8 mouse cellular contexts compared by ENCODE assay signal in the genomic region with DNA sequence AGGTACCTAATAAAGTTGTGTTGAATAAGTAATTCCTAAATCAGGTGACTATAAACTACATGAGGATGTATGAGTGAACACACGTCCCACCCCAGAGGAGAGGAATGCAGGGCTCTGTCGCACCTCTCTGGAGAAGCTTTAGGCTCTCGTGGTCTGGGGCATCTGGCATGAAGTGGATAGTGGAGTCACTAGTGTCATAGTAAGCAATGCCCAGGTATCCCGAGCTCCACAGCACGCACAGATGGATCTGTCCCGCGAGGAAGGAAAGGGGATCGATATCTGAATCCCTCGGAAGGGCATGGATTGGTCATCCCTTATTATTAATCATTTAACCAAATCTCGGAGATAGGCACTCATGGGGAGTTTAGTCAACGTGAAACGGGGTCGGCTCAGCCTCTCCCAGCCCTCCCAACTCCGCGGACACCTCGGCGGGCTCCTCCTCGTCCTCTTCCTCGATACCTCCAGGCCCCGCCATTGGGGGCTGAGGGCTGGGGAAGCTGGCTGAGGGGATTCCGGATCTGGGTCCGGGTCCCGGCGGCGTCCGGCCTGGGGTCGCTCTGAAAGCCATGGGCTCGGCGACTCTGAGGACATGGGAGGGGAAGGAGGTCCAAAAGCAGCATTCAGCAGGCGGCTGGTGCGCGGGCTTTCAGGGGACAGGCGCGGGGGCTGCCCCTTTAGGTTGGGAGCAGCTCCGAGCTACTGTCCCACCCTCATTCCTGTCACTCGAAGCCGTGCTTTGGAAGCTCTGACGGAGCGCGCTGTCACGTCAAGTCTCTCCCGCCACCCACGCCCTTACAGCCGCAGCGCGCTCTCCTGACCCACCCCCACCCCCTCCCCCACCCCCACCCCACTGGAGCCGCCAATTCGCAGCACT. TPM values are rescaled to one million over a fixed set of nuclear protein-coding genes. Genes with fewer than 3 reads are reported as not detected.
DNase-seq lines count a peak whose midpoint lies in the region; ATAC-seq and TF ChIP-seq lines count a peak whose summit lies in the region.

No protein-coding gene starts in this region.

- TF ChIP-seq CTCF in kidney, adult 2 months (conservative IDR thresholded peaks at IDR 0.05; ENCODE audit: insufficient read depth, insufficient read length, low read depth, low read length) = no peak
- no peak for TF ChIP-seq CTCF in forebrain, postnatal 0 days (IDR thresholded peaks at IDR 0.05; ENCODE audit: low read depth)

- peak overlapping the region; percentile 47 for H3K4me3 ChIP-seq in kidney, adult 2 months (ENCODE audit: insufficient read depth, low read depth, low read length)
- peak overlapping the region; percentile 44 for H3K4me3 ChIP-seq in forebrain, postnatal 0 days (ENCODE audit: low read depth, low read length)
- peak overlapping the region; percentile 56 for H3K4me3 ChIP-seq in macrophage (ENCODE audit: inconsistent target)

- peaks cover 15% of the 10 kb centered on the region for H3K4me1 ChIP-seq in kidney, adult 2 months (ENCODE audit: control insufficient read depth, insufficient read depth, low read length)
- peaks cover 5% of the 10 kb centered on the region; the same call in 1 of the 2 replicates for H3K4me1 ChIP-seq in forebrain, postnatal 0 days (ENCODE audit: insufficient read depth)

- peak; percentile 80 for ATAC-seq in forebrain, postnatal 0 days
- ATAC-seq in activated CD4-positive, CD25-positive, alpha-beta regulatory T cell, adult 4 months = no peak

- no peaks in the 10 kb centered on the region for H3K27me3 ChIP-seq in kidney, adult 2 months (replicated peaks; ENCODE audit: control insufficient read depth, insufficient read depth, low read length)
- no peaks in the 10 kb centered on the region for H3K27me3 ChIP-seq in forebrain, postnatal 0 days (ENCODE audit: insufficient read depth, low read length)

- H3K9ac ChIP-seq in forebrain, postnatal 0 days = peak overlapping the region; percentile 68

- WGBS in kidney, adult 2 months = 4% methylated on average over 48 of the region's 48 CpGs
- WGBS in forebrain, postnatal 0 days = 7% methylated on average over 44 of the region's 48 CpGs
- WGBS in macrophage (ENCODE audit: missing documents) = 3% methylated on average over 43 of the region's 48 CpGs

- 0 out of 2 replicates have a peak overlapping the region, but pooled peaks have one; percentile 3 for H3K27ac ChIP-seq in kidney, adult 2 months (ENCODE audit: insufficient read depth, low read depth, low read length)
- peak overlapping the region; percentile 72 for H3K27ac ChIP-seq in forebrain, postnatal 0 days (ENCODE audit: low read depth, low read length)
- H3K27ac ChIP-seq in macrophage = peak overlapping the region; percentile 96

- no peak for TF ChIP-seq POLR2A in kidney, adult 2 months (IDR thresholded peaks at IDR 0.05; ENCODE audit: low read depth, low read length)

- H3K9me3 ChIP-seq in forebrain, postnatal 0 days (ENCODE audit: low read length) = no peaks in the 10 kb centered on the region

- H3K4me2 ChIP-seq in forebrain, postnatal 0 days (ENCODE audit: low read depth) = peak overlapping the region; percentile 99

- DNase-seq in kidney, adult 2 months = no peak
- no peak for DNase-seq in kidney, postnatal 36 days
- peak; percentile 16 for DNase-seq in R1 (ENCODE audit: low read depth, low spot score)
- no peak for DNase-seq in forebrain, postnatal 0 days
- DNase-seq in layer of hippocampus, adult 18-20 months (ENCODE audit: low spot score in 2 of 2) = no peak
- no peak for DNase-seq in gastrocnemius, postnatal 4 days (ENCODE audit: low spot score in 2 of 2)

- H3K36me3 ChIP-seq in kidney, adult 2 months (ENCODE audit: control insufficient read depth, insufficient read depth, low read length) = no peaks in the 10 kb centered on the region
- no peaks in the 10 kb centered on the region for H3K36me3 ChIP-seq in forebrain, postnatal 0 days (ENCODE audit: insufficient read depth)
- no peaks in the 10 kb centered on the region for H3K36me3 ChIP-seq in macrophage (ENCODE audit: inconsistent target)

- peaks cover 13% of the 10 kb centered on the region; the same call in 1 of the 2 replicates for H3K79me2 ChIP-seq in macrophage (ENCODE audit: inconsistent target)

RNA-seq across cellular contexts. Expression of gene Msh5, which starts 0.5 kb away (rescaled TPM):
- polyA plus RNA-seq in kidney, adult 2 months (2012; rRNA removed) = 1.6 and 2.4 TPM in 2 replicates
- total RNA-seq in forebrain, postnatal 0 days (2014; rRNA removed) = 1.3 and 2.2 TPM in 2 replicates
- 1.1 and 1.3 TPM in 2 replicates for polyA plus RNA-seq in forebrain, postnatal 0 days (2015; fragmentation: Nextera tagmentation; extraction: Ambion mirVana)
- total RNA-seq in macrophage (2018; cell fraction: chromatin; rRNA removed) = 10 to 100 TPM in 10 of 26 experiments, 1 to 10 TPM in 16; 3.4 to 16.1 (median 8.3) TPM
- 1 to 10 TPM in 6 of 26 experiments, under 1 TPM in 20; 0.12 to 1.8 (median 0.55) TPM for total RNA-seq in macrophage (2018; cell fraction: cytosol; rRNA removed)
- total RNA-seq in macrophage (2018; cell fraction: nucleus; rRNA removed) = 10 to 100 TPM in 2 of 26 experiments, 1 to 10 TPM in 24; 1.8 to 21.5 (median 5.8) TPM
- 0.48 to 0.51 TPM (median 0.50 TPM) in 3 replicates for polyA plus RNA-seq in macrophage (2018)
- polyA plus RNA-seq in activated CD4-positive, CD25-positive, alpha-beta regulatory T cell, adult 4 months (2017; shearing (Covaris generic)) = 1 to 10 TPM; 1.3 to 1.6 TPM
- total RNA-seq in layer of hippocampus, adult 18-20 months (2021) = 1 to 10 TPM; 1.5 to 1.6 TPM
- total RNA-seq in gastrocnemius, postnatal 4 days (2021) = 1 to 10 TPM; 4.5 to 5.4 TPM

RNA-seq across cellular contexts. Expression of gene Clic1, which starts 3.7 kb away (rescaled TPM):
- 105 and 117 TPM in 2 replicates for polyA plus RNA-seq in kidney, adult 2 months (2012; rRNA removed)
- total RNA-seq in forebrain, postnatal 0 days (2014; rRNA removed) = 26.8 and 29.3 TPM in 2 replicates
- 47.9 and 50.5 TPM in 2 replicates for polyA plus RNA-seq in forebrain, postnatal 0 days (2015; fragmentation: Nextera tagmentation; extraction: Ambion mirVana)
- total RNA-seq in macrophage (2018; cell fraction: chromatin; rRNA removed) = 10 to 100 TPM; 16.4 to 97.6 (median 62.9) TPM
- total RNA-seq in macrophage (2018; cell fraction: cytosol; rRNA removed) = 100 to 1,000 TPM; 271 to 390 (median 328) TPM
- 100 to 1,000 TPM in 14 of 26 experiments, 10 to 100 TPM in 12; 34.4 to 199 (median 109) TPM for total RNA-seq in macrophage (2018; cell fraction: nucleus; rRNA removed)
- polyA plus RNA-seq in macrophage (2018) = 359 to 667 TPM (median 372 TPM) in 3 replicates
- polyA plus RNA-seq in activated CD4-positive, CD25-positive, alpha-beta regulatory T cell, adult 4 months (2017; shearing (Covaris generic)) = 100 to 1,000 TPM; 464 to 670 TPM
- total RNA-seq in layer of hippocampus, adult 18-20 months (2021) = 1 to 10 TPM; 7.7 to 8.3 TPM
- total RNA-seq in gastrocnemius, postnatal 4 days (2021) = 10 to 100 TPM; 87.2 to 89.7 TPM

RNA-seq across cellular contexts. Expression of gene Ddah2, which starts 12.8 kb away (rescaled TPM):
- polyA plus RNA-seq in kidney, adult 2 months (2012; rRNA removed) = 37.7 and 41.0 TPM in 2 replicates
- 167 and 220 TPM in 2 replicates for total RNA-seq in forebrain, postnatal 0 days (2014; rRNA removed)
- polyA plus RNA-seq in forebrain, postnatal 0 days (2015; fragmentation: Nextera tagmentation; extraction: Ambion mirVana) = 261 and 299 TPM in 2 replicates
- 10 to 100 TPM in 2 of 26 experiments, 1 to 10 TPM in 22, under 1 TPM in 1, not detected in 1; 0.85 to 15.2 (median 3.4) TPM for total RNA-seq in macrophage (2018; cell fraction: chromatin; rRNA removed)
- total RNA-seq in macrophage (2018; cell fraction: cytosol; rRNA removed) = 1 to 10 TPM; 1.4 to 6.7 (median 3.3) TPM
- 10 to 100 TPM in 1 of 26 experiments, 1 to 10 TPM in 22, under 1 TPM in 2, not detected in 1; 0.68 to 12.2 (median 2.8) TPM for total RNA-seq in macrophage (2018; cell fraction: nucleus; rRNA removed)
- polyA plus RNA-seq in macrophage (2018) = 3.3 to 9.6 TPM (median 4.8 TPM) in 3 replicates
- polyA plus RNA-seq in activated CD4-positive, CD25-positive, alpha-beta regulatory T cell, adult 4 months (2017; shearing (Covaris generic)) = 1 to 10 TPM in 1 of 2 experiments, under 1 TPM in 1; 0.36 to 1.8 TPM
- total RNA-seq in layer of hippocampus, adult 18-20 months (2021) = 10 to 100 TPM in 1 of 2 experiments, 1 to 10 TPM in 1; 9.4 to 11.0 TPM
- total RNA-seq in gastrocnemius, postnatal 4 days (2021) = 100 to 1,000 TPM; 108 to 109 TPM

RNA-seq across cellular contexts. Expression of gene Sapcd1, which starts 18.2 kb away (rescaled TPM):
- polyA plus RNA-seq in kidney, adult 2 months (2012; rRNA removed) = 0.69 and 0.77 TPM in 2 replicates
- 2.2 and 2.7 TPM in 2 replicates for total RNA-seq in forebrain, postnatal 0 days (2014; rRNA removed)
- 1.6 TPM in 2 replicates for polyA plus RNA-seq in forebrain, postnatal 0 days (2015; fragmentation: Nextera tagmentation; extraction: Ambion mirVana)
- total RNA-seq in macrophage (2018; cell fraction: chromatin; rRNA removed) = 1 to 10 TPM in 7 of 26 experiments, under 1 TPM in 1, not detected in 18; 0.82 to 2.5 (median 1.5) TPM
- not detected for total RNA-seq in macrophage (2018; cell fraction: cytosol; rRNA removed)
- total RNA-seq in macrophage (2018; cell fraction: nucleus; rRNA removed) = not detected
- polyA plus RNA-seq in macrophage (2018) = not detected in 3 replicates
- 1 to 10 TPM; 1.8 to 2.1 TPM for polyA plus RNA-seq in activated CD4-positive, CD25-positive, alpha-beta regulatory T cell, adult 4 months (2017; shearing (Covaris generic))
- total RNA-seq in layer of hippocampus, adult 18-20 months (2021) = 1 to 10 TPM in 1 of 2 experiments, not detected in 1; 1.4 TPM
- total RNA-seq in gastrocnemius, postnatal 4 days (2021) = 1 to 10 TPM; 5.4 to 6.3 TPM

RNA-seq across cellular contexts. Expression of gene Ly6g6c, which starts 19.1 kb away (rescaled TPM):
- 0.13 and 0.16 TPM in 2 replicates for polyA plus RNA-seq in kidney, adult 2 months (2012; rRNA removed)
- not detected in 2 replicates for total RNA-seq in forebrain, postnatal 0 days (2014; rRNA removed)
- not detected in 2 replicates for polyA plus RNA-seq in forebrain, postnatal 0 days (2015; fragmentation: Nextera tagmentation; extraction: Ambion mirVana)
- not detected for total RNA-seq in macrophage (2018; cell fraction: chromatin; rRNA removed)
- total RNA-seq in macrophage (2018; cell fraction: cytosol; rRNA removed) = not detected
- total RNA-seq in macrophage (2018; cell fraction: nucleus; rRNA removed) = 1 to 10 TPM in 1 of 26 experiments, not detected in 25; 1.6 TPM
- not detected in 3 replicates for polyA plus RNA-seq in macrophage (2018)
- not detected for polyA plus RNA-seq in activated CD4-positive, CD25-positive, alpha-beta regulatory T cell, adult 4 months (2017; shearing (Covaris generic))
- not detected for total RNA-seq in layer of hippocampus, adult 18-20 months (2021)
- total RNA-seq in gastrocnemius, postnatal 4 days (2021) = under 1 TPM in 1 of 2 experiments, not detected in 1; 0.39 TPM

Comparison
In these comparisons a context has a peak if more than half of its experiments do, and no peak if none do; other contexts are left out.
1. H3K27ac ChIP-seq: peak in every context shown above with its lines; median percentile 96 in macrophage; 72 in forebrain, postnatal 0 days; 3 in kidney, adult 2 months.